Mouse (Mus musculus) cerebellum, adult 8-10 months (tissue): ENCODE measurements around the gene Gm28230.

Experiments
- DNase-seq: peaks from one replicate; pipeline ENCODE4 v3.0.0; 2022

Gene Gm28230

GRCm38 (mm10) chr2:74781386-74781785, 54.9 kb downstream of the Gm28230 start:
- no peak for DNase-seq

DNA sequence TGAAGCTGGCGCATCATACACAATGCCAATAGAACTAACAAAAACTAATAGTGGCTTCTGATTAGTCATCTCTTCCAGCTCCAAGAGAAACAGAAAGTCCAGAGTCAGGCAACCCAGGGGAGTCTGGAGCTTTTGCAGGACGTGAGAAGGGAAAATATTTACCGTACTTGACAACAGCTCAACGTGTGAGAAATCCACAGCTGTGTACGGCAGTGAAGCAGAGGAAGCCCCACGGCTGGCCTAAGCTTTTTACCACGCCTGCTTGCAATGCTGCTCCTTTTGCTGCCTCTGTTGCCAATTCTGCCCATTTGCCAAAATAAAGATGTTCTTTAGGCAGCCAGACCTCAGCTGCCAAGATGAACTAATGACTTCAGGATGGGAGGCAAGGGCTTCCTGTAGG, 69.0 kb downstream of the Gm28230 start:
- DNase-seq: no peak
